Mouse (Mus musculus) hindbrain, embryonic 10.5 days (tissue): ENCODE results near the gene Chst14. TPM values are rescaled to one million over a fixed set of nuclear protein-coding genes. Genes with fewer than 3 reads are reported as not detected.

Experiments
- DNase-seq: peaks from one replicate; pipeline ENCODE4 v3.0.0-alpha.2; 2017; ENCODE audit warnings: low spot score
- H3K27ac ChIP-seq: fragments of 300-500 bp; sonication (generic); 2 replicates; pipeline ENCODE4 v1.5.1; 2016; ENCODE audit warnings: mild to moderate bottlenecking, moderate library complexity
- H3K27me3 ChIP-seq: fragments of 300-500 bp; sonication (generic); 2 replicates; pipeline ENCODE4 v1.6.1; 2016; ENCODE audit warnings: mild to moderate bottlenecking; ENCODE audit not compliant: poor library complexity, insufficient read depth, severe bottlenecking
- H3K36me3 ChIP-seq: fragments of 300-500 bp; sonication (generic); 2 replicates; pipeline ENCODE4 v1.6.1; 2016; ENCODE audit warnings: mild to moderate bottlenecking, moderate library complexity
- H3K4me1 ChIP-seq: fragments of 300-500 bp; sonication (generic); replicated peaks from 2 replicates; pipeline ENCODE4 v1.6.1; 2016; ENCODE audit warnings: mild to moderate bottlenecking
- H3K4me3 ChIP-seq: fragments of 300-500 bp; sonication (generic); 2 replicates; pipeline ENCODE4 v1.5.1; 2016; ENCODE audit warnings: mild to moderate bottlenecking, moderate library complexity
- H3K9me3 ChIP-seq: fragments of 300-500 bp; sonication (generic); 2 replicates; pipeline ENCODE4 v1.6.1; 2016; ENCODE audit warnings: mild to moderate bottlenecking, moderate library complexity
- WGBS: fragments of 180-500 bp; shearing (Covaris S2); methylation state at CpG from one replicate; pipeline ENCODE4 v1.1.7; 2016; 5-methylcytosine and 5-hydroxymethylcytosine counted together
- polyA plus RNA-seq: library from polyadenylated mRNA; unstranded; fragments of >200 nt; fragmentation: Nextera tagmentation; extraction: Ambion mirVana; gene quantifications from 2 replicates; pipeline ENCODE4 v1.2.1, GENCODE M21; 2016

The Chst14 gene
- polyA plus RNA-seq, 1 experiment from 2014 or later = 20.6 TPM

DNA sequence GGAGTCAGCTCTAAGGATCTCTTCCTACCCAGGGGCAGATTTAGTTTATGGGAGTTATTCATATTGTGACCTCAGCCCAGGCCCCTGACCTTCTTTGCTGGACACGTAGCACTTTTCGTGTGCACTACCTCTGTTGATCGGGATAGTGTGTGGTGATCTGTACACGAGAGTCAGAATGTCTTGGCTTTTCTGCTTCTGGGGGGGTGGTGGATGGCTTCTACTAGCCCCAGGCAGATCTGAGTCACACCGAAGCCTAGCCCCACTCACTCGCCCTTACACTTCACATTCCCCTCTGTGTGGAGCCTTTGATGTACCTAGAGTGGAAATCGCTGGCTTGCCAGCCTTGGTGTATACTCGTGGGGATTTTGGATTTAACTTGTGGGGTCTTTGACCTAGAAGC lies 13.6 kb upstream of the Chst14 start:
- no peak for DNase-seq
- Histone ChIP-seq H3K27ac (peak overlapping the region; percentile 67; the same call in 1 of the 2 replicates), H3K4me1 (peaks cover 73% of the 10 kb centered on the region), H3K9me3 (no peaks in the 10 kb centered on the region), H3K36me3 (peaks cover 20% of the 10 kb centered on the region), H3K27me3 (no peaks in the 10 kb centered on the region), H3K4me3 (no peak overlapping the region)
- WGBS = 71% methylated on average over 8 of the region's 8 CpGs

DNA sequence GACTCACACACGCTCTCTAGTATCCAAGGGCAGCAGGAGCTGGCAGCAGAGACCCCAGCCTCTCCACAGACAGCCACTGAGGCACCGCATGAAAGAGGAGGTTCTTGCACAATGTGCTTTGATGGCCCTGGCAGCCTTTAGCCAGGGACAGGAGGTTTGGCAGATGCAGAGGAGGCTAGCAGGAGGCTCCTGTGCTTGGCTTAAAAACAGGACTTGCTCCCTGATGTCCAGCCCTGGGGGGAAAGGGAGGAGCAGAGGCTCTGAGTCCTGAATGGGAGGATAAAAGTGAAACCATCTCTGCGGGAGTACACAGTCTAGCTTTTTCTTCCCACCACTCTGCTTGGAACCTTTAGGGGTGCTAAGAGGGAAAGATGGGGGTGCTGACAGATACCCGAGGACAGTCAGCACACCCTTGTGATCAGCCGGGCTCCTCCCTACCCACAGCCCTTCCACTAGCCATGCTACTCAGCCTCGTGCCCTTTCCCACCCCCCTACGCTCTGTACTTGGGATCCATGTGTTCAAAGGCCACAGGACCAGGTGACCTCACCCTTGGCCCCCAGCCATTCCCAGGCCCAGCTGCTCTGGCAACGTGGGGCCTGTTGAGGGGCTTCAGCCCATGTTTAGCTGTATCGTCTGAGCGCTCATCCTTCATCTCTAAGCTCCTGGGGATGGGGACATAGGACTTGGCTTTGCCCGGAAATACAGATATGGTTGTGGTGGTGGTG lies 12.6 kb upstream of the Chst14 start:
- peak overlapping the region; percentile 67 for H3K27ac ChIP-seq
- H3K27me3 ChIP-seq = no peaks in the 10 kb centered on the region
- no peak overlapping the region for H3K4me3 ChIP-seq
- peaks cover 29% of the 10 kb centered on the region for H3K36me3 ChIP-seq
- 57% methylated on average over 11 of the region's 11 CpGs for WGBS
- peaks cover 73% of the 10 kb centered on the region for H3K4me1 ChIP-seq
- no peaks in the 10 kb centered on the region for H3K9me3 ChIP-seq
- DNase-seq = peak; percentile 11

DNA sequence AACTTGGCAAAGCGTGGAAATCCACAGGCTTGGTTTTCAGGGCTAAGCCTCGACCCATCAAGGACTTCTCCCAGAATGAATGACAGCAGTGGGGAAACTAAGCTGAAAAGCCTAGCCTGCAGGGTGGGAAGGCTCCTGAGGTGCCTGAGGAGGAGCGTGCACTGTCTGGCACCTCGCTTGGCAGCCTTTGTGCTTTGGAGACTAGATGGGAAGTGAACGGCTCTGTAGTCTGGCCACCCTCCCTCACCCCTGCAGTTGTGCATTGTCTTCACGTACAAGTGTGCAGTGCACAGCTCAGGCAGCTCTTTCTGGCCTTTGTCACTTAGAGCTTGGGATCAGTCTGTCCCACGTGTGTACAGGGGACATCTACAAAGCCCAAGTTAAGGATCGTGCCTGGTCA lies 11.6 kb upstream of the Chst14 start:
- H3K27ac ChIP-seq = peak overlapping the region; percentile 67
- peaks cover 64% of the 10 kb centered on the region for H3K4me1 ChIP-seq
- WGBS = 31% methylated on average over 8 of the region's 8 CpGs
- H3K27me3 ChIP-seq = no peaks in the 10 kb centered on the region
- DNase-seq = no peak
- no peak overlapping the region for H3K4me3 ChIP-seq
- H3K36me3 ChIP-seq = peaks cover 39% of the 10 kb centered on the region
- H3K9me3 ChIP-seq = no peaks in the 10 kb centered on the region

DNA sequence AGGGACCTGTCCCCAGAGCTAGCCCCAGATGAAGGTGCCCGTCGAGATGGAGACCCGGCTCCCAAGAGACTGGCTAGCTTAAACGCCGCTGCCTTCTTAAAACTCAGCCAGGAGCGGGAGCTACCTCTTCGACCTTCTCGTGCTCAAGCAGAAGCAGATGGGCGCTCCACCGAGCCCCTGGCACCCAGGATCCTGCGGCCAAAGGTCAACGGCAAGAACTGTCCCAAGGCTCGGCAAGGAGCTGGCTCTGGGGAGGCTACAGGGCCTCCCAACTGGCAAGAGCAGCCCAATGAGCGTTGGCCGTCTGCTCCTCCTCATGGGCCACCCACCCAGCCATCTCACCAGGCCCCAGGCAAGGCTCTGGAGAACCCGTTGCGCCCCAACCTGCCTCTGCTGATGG lies 9.9 kb upstream of the Chst14 start:
- 94% methylated on average over 17 of the region's 17 CpGs for WGBS
- H3K4me3 ChIP-seq = no peak overlapping the region
- peaks cover 56% of the 10 kb centered on the region for H3K36me3 ChIP-seq
- no peak overlapping the region for H3K27ac ChIP-seq
- H3K9me3 ChIP-seq = no peaks in the 10 kb centered on the region
- H3K27me3 ChIP-seq = no peaks in the 10 kb centered on the region
- peaks cover 55% of the 10 kb centered on the region for H3K4me1 ChIP-seq
- DNase-seq = no peak

DNA sequence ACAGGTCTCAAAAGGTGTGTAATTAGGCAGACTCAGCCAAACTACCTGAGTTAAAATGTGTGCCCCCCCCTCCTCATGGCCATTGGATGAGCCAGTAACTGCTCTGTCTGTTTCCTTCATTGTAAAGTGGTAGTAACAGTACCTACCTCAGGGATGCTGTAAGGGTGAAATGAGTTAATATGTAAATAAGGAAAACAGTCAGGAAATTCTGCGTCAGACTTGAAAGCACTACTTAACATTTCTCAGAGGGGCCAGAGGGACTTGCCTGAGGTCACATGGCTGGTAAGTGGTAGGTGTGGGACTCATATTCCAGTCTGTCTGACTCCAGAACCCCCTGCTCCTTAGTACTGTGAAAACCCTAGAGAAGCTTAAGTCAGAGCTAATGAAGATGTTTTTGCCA lies 7.8 kb upstream of the Chst14 start:
- Histone ChIP-seq H3K4me3 (no peak overlapping the region), H3K36me3 (peaks cover 76% of the 10 kb centered on the region)
- 70% methylated on average over 1 of the region's 1 CpGs for whole genome bisulfite sequencing

DNA sequence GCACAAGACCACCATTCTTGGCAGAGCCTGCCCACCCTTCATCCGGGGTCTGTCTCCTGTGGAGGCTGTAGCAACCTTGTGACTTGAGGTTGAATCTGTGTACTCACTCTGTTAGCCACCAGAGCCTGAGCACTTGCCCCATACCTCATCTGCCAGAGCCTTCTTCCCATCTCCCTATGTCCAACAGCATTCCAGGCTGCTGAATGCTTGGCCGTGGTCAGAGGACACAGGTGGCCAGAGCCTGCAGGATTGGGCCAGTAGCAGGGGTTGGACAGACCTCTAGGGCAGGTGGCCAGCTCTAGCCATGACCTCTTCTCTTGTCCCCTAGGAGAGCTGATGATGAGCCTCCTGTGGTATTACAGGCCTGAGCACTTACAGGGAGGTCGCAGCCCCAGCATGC lies 5.9 kb upstream of the Chst14 start:
- no peak for DNase-seq
- Histone ChIP-seq H3K27ac (no peak overlapping the region), H3K9me3 (no peaks in the 10 kb centered on the region), H3K36me3 (peaks cover 82% of the 10 kb centered on the region), H3K27me3 (no peaks in the 10 kb centered on the region), H3K4me3 (no peak overlapping the region), H3K4me1 (peaks cover 17% of the 10 kb centered on the region)
- WGBS = 74% methylated on average over 3 of the region's 3 CpGs

More for the DNA sequence above, 7.8 kb upstream of the Chst14 start:
- Histone ChIP-seq H3K4me1 (peaks cover 34% of the 10 kb centered on the region), H3K27ac (no peak overlapping the region), H3K27me3 (no peaks in the 10 kb centered on the region), H3K9me3 (no peaks in the 10 kb centered on the region)
- no peak for DNase-seq

DNA sequence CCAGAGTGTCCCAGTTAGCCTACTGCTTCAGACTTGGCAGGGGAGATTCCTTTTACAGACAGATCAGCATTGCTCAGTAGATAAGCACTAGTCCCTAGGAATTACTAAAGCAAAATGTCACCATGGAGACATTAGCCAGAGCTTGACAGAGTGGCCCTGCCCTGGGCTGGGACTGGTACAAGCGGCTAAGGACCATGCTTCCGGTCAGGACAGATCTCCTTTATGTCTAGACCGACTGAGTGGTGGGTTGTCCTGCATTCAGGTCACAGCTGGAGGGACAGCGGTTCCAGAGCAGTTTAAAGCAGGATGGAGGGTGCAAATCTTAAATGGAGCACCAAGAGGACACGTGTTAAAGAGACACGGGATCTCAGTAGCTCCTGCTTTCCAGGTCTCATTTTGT lies 344 bp upstream of the Chst14 start:
- no peak for DNase-seq
- Histone ChIP-seq H3K27ac (peak overlapping the region; percentile 93), H3K36me3 (peaks cover 31% of the 10 kb centered on the region), H3K4me3 (peak overlapping the region; percentile 82), H3K27me3 (peaks cover 4% of the 10 kb centered on the region; the same call in 1 of the 2 replicates), H3K9me3 (no peaks in the 10 kb centered on the region), H3K4me1 (peaks cover 48% of the 10 kb centered on the region)
- 1% methylated on average over 6 of the region's 6 CpGs for WGBS

DNA sequence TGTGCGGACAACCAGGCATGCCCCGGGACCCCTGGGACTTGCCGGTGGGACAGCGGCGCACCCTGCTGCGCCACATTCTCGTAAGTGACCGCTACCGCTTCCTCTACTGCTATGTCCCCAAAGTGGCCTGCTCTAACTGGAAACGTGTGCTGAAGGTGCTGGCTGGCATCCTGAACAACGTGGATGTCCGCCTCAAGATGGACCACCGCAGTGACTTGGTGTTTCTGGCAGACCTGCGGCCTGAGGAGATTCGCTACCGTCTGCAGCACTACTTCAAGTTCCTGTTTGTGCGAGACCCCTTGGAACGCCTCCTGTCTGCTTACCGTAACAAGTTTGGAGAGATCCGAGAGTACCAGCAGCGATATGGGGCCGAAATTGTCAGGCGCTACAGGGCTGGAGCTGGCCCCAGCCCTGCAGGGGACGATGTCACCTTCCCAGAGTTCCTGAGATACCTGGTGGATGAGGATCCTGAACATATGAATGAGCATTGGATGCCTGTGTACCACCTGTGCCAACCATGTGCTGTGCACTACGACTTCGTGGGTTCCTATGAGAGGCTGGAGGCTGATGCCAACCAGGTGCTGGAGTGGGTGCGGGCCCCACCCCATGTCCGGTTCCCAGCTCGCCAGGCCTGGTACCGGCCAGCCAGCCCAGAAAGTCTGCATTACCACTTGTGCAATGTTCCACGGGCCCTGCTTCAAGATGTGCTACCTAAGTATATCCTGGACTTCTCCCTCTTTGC lies 873 bp downstream of the Chst14 start:
- Histone ChIP-seq H3K4me1 (peaks cover 53% of the 10 kb centered on the region), H3K27ac (peak overlapping the region; percentile 93), H3K27me3 (peaks cover 4% of the 10 kb centered on the region; the same call in 1 of the 2 replicates), H3K4me3 (peak overlapping the region; percentile 82), H3K36me3 (peaks cover 20% of the 10 kb centered on the region), H3K9me3 (no peaks in the 10 kb centered on the region)
- WGBS = 34% methylated on average over 31 of the region's 31 CpGs
- no peak for DNase-seq

DNA sequence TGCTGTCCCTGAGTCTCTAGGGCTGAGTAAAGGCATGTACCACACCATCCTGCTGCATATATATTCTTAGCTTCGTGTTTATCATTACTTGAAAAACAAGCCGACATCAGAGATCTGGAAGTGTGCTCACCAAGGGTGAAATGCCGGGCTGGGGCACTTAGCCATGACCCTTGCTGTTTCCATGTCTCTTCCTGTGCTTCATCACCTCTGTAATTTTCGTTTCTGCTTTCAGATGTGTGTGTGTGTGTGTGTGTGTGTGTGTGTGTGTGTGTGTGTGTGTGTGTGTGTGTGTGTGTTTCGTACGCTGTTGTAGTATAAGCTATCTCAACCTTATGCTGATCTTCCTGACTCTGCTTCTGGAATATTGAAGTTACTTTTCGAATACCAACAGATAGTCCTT lies 15.0 kb downstream of the Chst14 start:
- no peak overlapping the region for H3K27ac ChIP-seq
- no peaks in the 10 kb centered on the region; the same call in 1 of the 2 replicates for H3K27me3 ChIP-seq
- peaks cover 3% of the 10 kb centered on the region; the same call in 1 of the 2 replicates for H3K4me1 ChIP-seq
- no peak overlapping the region for H3K4me3 ChIP-seq
- WGBS = 86% methylated on average over 7 of the region's 7 CpGs
- H3K9me3 ChIP-seq = no peaks in the 10 kb centered on the region
- DNase-seq = no peak
- no peaks in the 10 kb centered on the region for H3K36me3 ChIP-seq

DNA sequence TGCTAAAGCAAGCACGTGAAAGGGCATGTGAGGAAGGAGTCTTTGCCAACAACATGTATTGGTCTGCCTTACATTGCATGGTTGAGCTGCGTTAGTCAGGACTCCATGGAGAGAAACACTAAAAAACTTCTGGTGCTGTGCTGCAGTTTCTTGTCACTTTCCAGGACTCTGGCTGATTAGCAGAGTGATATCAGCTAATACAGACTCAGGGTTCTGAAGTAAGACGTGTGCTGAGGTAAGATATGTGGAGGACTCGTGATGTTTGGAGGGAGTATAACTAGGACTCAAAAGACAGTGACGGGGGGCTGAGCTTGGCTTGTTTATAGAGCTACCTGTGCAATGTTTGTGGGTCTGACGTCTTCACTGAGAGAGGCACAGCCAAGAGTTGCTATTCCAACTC lies 16.9 kb downstream of the Chst14 start:
- 90% methylated on average over 6 of the region's 6 CpGs for WGBS
- H3K9me3 ChIP-seq = no peaks in the 10 kb centered on the region
- H3K27ac ChIP-seq = no peak overlapping the region
- no peaks in the 10 kb centered on the region for H3K36me3 ChIP-seq
- H3K4me1 ChIP-seq = peaks cover 3% of the 10 kb centered on the region; the same call in 1 of the 2 replicates
- no peak overlapping the region for H3K4me3 ChIP-seq
- no peaks in the 10 kb centered on the region; the same call in none of the 2 replicates for H3K27me3 ChIP-seq
- DNase-seq = no peak

DNA sequence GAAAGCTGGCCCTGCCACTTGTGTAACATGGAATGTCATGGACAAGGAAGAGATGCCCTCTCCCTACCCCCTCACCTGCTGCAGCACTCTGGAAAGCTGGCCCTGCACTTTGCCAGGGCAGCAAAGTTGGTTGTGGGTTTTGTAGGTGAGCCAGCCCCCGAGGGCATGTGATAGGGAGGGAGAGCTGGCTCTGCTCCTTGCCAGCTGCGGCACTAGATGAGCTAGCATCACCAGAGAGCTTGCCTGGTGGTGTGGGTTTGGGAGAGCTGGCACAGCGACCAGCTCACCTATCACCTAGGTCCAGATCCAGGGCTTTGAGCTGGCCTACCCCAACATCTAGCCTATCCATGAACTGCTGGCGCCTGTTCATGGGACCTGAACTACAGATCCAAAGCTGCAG lies 22.5 kb downstream of the Chst14 start:
- no peaks in the 10 kb centered on the region for H3K4me1 ChIP-seq
- DNase-seq = no peak
- no peak overlapping the region for H3K27ac ChIP-seq
- H3K9me3 ChIP-seq = no peaks in the 10 kb centered on the region
- H3K27me3 ChIP-seq = no peaks in the 10 kb centered on the region; the same call in 1 of the 2 replicates
- H3K4me3 ChIP-seq = no peak overlapping the region
- H3K36me3 ChIP-seq = no peaks in the 10 kb centered on the region
- 81% methylated on average over 4 of the region's 4 CpGs for WGBS

DNA sequence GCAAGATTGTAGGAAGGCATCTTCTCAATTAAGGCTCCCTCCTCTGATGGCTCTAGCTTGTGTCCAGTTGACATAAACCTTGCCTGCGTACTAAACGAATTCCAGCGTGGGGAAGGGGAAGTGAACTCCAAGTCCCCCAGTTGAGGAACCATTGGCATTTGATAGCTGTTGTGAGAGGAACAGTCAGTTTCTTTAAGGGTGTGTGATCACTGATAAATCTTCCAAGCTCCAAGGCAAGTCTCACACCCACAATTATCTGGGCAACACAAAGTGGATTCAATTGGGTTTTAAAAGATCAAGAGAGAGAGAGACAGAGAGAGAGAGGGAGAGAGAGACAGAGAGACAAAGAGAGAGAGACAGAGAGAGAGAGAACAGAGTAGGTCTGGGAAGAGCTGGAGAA lies 23.4 kb downstream of the Chst14 start:
- 83% methylated on average over 3 of the region's 3 CpGs for WGBS
- H3K4me1 ChIP-seq = no peaks in the 10 kb centered on the region
- no peaks in the 10 kb centered on the region; the same call in 1 of the 2 replicates for H3K27me3 ChIP-seq
- no peak for DNase-seq
- H3K9me3 ChIP-seq = no peaks in the 10 kb centered on the region
- no peaks in the 10 kb centered on the region for H3K36me3 ChIP-seq
- no peak overlapping the region for H3K4me3 ChIP-seq
- no peak overlapping the region for H3K27ac ChIP-seq

DNA sequence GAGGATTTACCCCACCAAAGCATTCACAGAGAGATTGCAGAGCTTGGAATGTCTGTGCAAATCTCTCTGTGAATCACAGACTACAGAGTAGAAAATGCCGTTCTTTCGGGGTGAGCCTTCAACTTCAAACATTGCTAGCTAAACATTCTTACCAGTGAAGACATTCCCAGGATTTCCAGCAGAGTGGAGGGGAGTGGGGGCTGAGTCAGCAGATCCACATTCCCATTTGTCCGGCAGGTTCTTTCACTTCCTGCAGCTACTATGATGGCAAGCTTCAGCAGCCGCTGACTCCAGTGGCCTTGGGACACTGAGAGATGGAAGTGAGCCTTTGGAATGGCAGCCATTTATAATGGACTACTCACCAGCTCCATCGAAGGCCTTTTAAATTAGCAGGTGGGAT lies 30.2 kb downstream of the Chst14 start:
- Histone ChIP-seq H3K27me3 (no peaks in the 10 kb centered on the region), H3K27ac (no peak overlapping the region), H3K36me3 (no peaks in the 10 kb centered on the region), H3K4me1 (peaks cover 2% of the 10 kb centered on the region), H3K4me3 (no peak overlapping the region), H3K9me3 (no peaks in the 10 kb centered on the region)
- WGBS = 86% methylated on average over 5 of the region's 5 CpGs
- no peak for DNase-seq
